Mouse (Mus musculus) kidney, adult 2 months (tissue): ENCODE data around the gene Gm9936.

Experiments used
- CTCF ChIP-seq: fragments of 200-500 bp; conservative IDR thresholded peaks from 2 replicates; pipeline ENCODE4 v1.5.1; 2011; ENCODE audit warnings: low read depth, mild to moderate bottlenecking, control low read depth, low read length, moderate library complexity, mixed read lengths; ENCODE audit not compliant: insufficient read depth, insufficient read length
- POLR2A ChIP-seq: fragments of 200-500 bp; IDR thresholded peaks from one replicate; pipeline ENCODE4 v1.6.1; 2011; ENCODE audit warnings: low read depth, low read length, control low read depth

DNA sequence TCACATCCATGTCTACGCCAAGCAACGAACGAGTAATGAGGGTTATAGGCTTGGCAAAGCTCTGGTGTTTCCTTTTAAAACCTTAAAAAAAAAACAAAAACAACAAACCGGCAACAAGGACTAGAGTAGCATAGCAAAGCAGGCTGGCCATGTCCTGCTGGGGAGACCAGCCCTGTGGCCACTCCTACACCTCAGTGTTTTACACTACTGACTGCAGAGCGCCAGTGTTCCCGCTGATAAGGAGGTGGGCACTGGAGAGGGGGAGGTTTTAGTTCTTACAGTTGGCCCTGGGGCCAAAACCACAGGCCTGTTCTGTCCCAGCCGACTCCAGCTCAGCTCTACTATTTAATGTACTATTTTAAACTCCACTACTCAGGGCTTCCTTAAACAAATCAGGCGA lies 51.0 kb downstream of the Gm9936 start:
- TF ChIP-seq POLR2A (no peak), CTCF (no peak)
